Mouse (Mus musculus): ENCODE measurements around the gene Hoxa6. TPM values are rescaled to one million over a fixed set of nuclear protein-coding genes. Genes with fewer than 3 reads are reported as not detected.

Hoxa6 gene
- polyA plus RNA-seq, 1 experiment = not detected

GRCm38 (mm10) chr6:52204050-52204752, 4.3 kb downstream of the Hoxa6 start, which contains the start of gene Hoxa5:
Gene Hoxa5, minus strand, starts transcription at chr6:52204587.
- peaks cover 4% of the 10 kb centered on the region for H3K27me3 ChIP-seq (ENCODE audit: control insufficient read depth, insufficient read depth, low read length)
- H3K27ac ChIP-seq (ENCODE audit: insufficient read depth, low read length) = peak within 1 kb of the TSS; percentile 22; the same call in 1 of the 2 replicates
- TF ChIP-seq POLR2A (IDR thresholded peaks at IDR 0.05; ENCODE audit: low read depth, low read length) = no peak
- TF ChIP-seq CTCF (IDR thresholded peaks at IDR 0.05; ENCODE audit: extremely low read depth, insufficient read depth, insufficient read length, insufficient replicate concordance) = 0 out of 2 replicates have a peak, but pooled peaks have one; percentile 7
- H3K36me3 ChIP-seq (ENCODE audit: control insufficient read depth, insufficient read depth, low read length) = no peaks in the 10 kb centered on the region
- 0 out of 2 replicates have a peak, but pooled peaks cover 2% of the 10 kb centered on the region for H3K4me1 ChIP-seq (ENCODE audit: control insufficient read depth, insufficient read depth, insufficient read length)
- peak within 1 kb of the TSS; percentile 38 for H3K4me3 ChIP-seq (ENCODE audit: extremely low read depth, insufficient read depth, insufficient read length)
- WGBS = 80% methylated on average over 65 of the region's 65 CpGs
- DNase-seq (ENCODE audit: low read depth in 1 of 2, low spot score in 2 of 2) = no peak

GRCm38 (mm10) chr6:52203371-52204049, 5.0 kb downstream of the Hoxa6 start:
- no peak for TF ChIP-seq POLR2A (IDR thresholded peaks at IDR 0.05; ENCODE audit: low read depth, low read length)
- TF ChIP-seq CTCF (IDR thresholded peaks at IDR 0.05; ENCODE audit: extremely low read depth, insufficient read depth, insufficient read length, insufficient replicate concordance) = no peak
- Histone ChIP-seq H3K27ac (ENCODE audit: insufficient read depth, low read length) (peak overlapping the region; percentile 22; the same call in 1 of the 2 replicates), H3K4me1 (ENCODE audit: control insufficient read depth, insufficient read depth, insufficient read length) (0 out of 2 replicates have a peak, but pooled peaks cover 2% of the 10 kb centered on the region), H3K27me3 (ENCODE audit: control insufficient read depth, insufficient read depth, low read length) (peaks cover 3% of the 10 kb centered on the region), H3K4me3 (ENCODE audit: extremely low read depth, insufficient read depth, insufficient read length) (peak overlapping the region; percentile 38; the same call in 1 of the 2 replicates), H3K36me3 (ENCODE audit: control insufficient read depth, insufficient read depth, low read length) (no peaks in the 10 kb centered on the region)
- DNase-seq (ENCODE audit: low read depth in 1 of 2, low spot score in 2 of 2) = no peak
- WGBS = 80% methylated on average over 46 of the region's 46 CpGs

- whole genome bisulfite sequencing = 87% methylated on average over 10 of the region's 10 CpGs
- H3K4me3 ChIP-seq (ENCODE audit: extremely low read depth, insufficient read depth, insufficient read length) = peak overlapping the region; percentile 8
- H3K4me1 ChIP-seq (ENCODE audit: control insufficient read depth, insufficient read depth, insufficient read length) = 0 out of 2 replicates have a peak, but pooled peaks cover 2% of the 10 kb centered on the region
- H3K27ac ChIP-seq (ENCODE audit: insufficient read depth, low read length) = no peak overlapping the region
- TF ChIP-seq CTCF (IDR thresholded peaks at IDR 0.05; ENCODE audit: extremely low read depth, insufficient read depth, insufficient read length, insufficient replicate concordance) (no peak), POLR2A (IDR thresholded peaks at IDR 0.05; ENCODE audit: low read depth, low read length) (no peak)
- peaks cover 3% of the 10 kb centered on the region for H3K27me3 ChIP-seq (ENCODE audit: control insufficient read depth, insufficient read depth, low read length)
- no peak for DNase-seq (ENCODE audit: low read depth in 1 of 2, low spot score in 2 of 2)
- H3K36me3 ChIP-seq (ENCODE audit: control insufficient read depth, insufficient read depth, low read length) = no peaks in the 10 kb centered on the region
Measured at GRCm38 (mm10) chr6:52203121-52203370, 5.5 kb downstream of the Hoxa6 start.

GRCm38 (mm10) chr6:52202362-52203120, 6.0 kb downstream of the Hoxa6 start:
- Histone ChIP-seq H3K27ac (ENCODE audit: insufficient read depth, low read length) (no peak overlapping the region; the same call in 1 of the 2 replicates), H3K4me1 (ENCODE audit: control insufficient read depth, insufficient read depth, insufficient read length) (0 out of 2 replicates have a peak, but pooled peaks cover 2% of the 10 kb centered on the region), H3K4me3 (ENCODE audit: extremely low read depth, insufficient read depth, insufficient read length) (peak overlapping the region; percentile 8), H3K27me3 (ENCODE audit: control insufficient read depth, insufficient read depth, low read length) (peaks cover 3% of the 10 kb centered on the region), H3K36me3 (ENCODE audit: control insufficient read depth, insufficient read depth, low read length) (no peaks in the 10 kb centered on the region)
- TF ChIP-seq CTCF (IDR thresholded peaks at IDR 0.05; ENCODE audit: extremely low read depth, insufficient read depth, insufficient read length, insufficient replicate concordance) (no peak), POLR2A (IDR thresholded peaks at IDR 0.05; ENCODE audit: low read depth, low read length) (no peak)
- WGBS = 87% methylated on average over 22 of the region's 22 CpGs
- DNase-seq (ENCODE audit: low read depth in 1 of 2, low spot score in 2 of 2) = no peak

- TF ChIP-seq CTCF (IDR thresholded peaks at IDR 0.05; ENCODE audit: extremely low read depth, insufficient read depth, insufficient read length, insufficient replicate concordance) (no peak), POLR2A (IDR thresholded peaks at IDR 0.05; ENCODE audit: low read depth, low read length) (no peak)
- H3K4me3 ChIP-seq (ENCODE audit: extremely low read depth, insufficient read depth, insufficient read length) = no peak overlapping the region
- H3K27me3 ChIP-seq (ENCODE audit: control insufficient read depth, insufficient read depth, low read length) = peaks cover 1% of the 10 kb centered on the region; the same call in 1 of the 2 replicates
- 90% methylated on average over 1 of the region's 1 CpGs for WGBS
- H3K27ac ChIP-seq (ENCODE audit: insufficient read depth, low read length) = no peak overlapping the region
- no peaks in the 10 kb centered on the region for H3K36me3 ChIP-seq (ENCODE audit: control insufficient read depth, insufficient read depth, low read length)
- 0 out of 2 replicates have a peak, but pooled peaks cover 2% of the 10 kb centered on the region for H3K4me1 ChIP-seq (ENCODE audit: control insufficient read depth, insufficient read depth, insufficient read length)
- no peak for DNase-seq (ENCODE audit: low read depth in 1 of 2, low spot score in 2 of 2)
Measured at GRCm38 (mm10) chr6:52201269-52201668, 7.3 kb downstream of the Hoxa6 start.

GRCm38 (mm10) chr6:52200751-52201250, 7.7 kb downstream of the Hoxa6 start:
- no peak overlapping the region for H3K27ac ChIP-seq (ENCODE audit: insufficient read depth, low read length)
- no peak for TF ChIP-seq CTCF (IDR thresholded peaks at IDR 0.05; ENCODE audit: extremely low read depth, insufficient read depth, insufficient read length, insufficient replicate concordance)
- no peak for TF ChIP-seq POLR2A (IDR thresholded peaks at IDR 0.05; ENCODE audit: low read depth, low read length)
- no peaks in the 10 kb centered on the region for H3K36me3 ChIP-seq (ENCODE audit: control insufficient read depth, insufficient read depth, low read length)
- H3K4me3 ChIP-seq (ENCODE audit: extremely low read depth, insufficient read depth, insufficient read length) = no peak overlapping the region
- H3K27me3 ChIP-seq (ENCODE audit: control insufficient read depth, insufficient read depth, low read length) = peaks cover 1% of the 10 kb centered on the region; the same call in 1 of the 2 replicates
- WGBS = 92% methylated on average over 10 of the region's 10 CpGs
- H3K4me1 ChIP-seq (ENCODE audit: control insufficient read depth, insufficient read depth, insufficient read length) = 0 out of 2 replicates have a peak, but pooled peaks cover 2% of the 10 kb centered on the region
- DNase-seq (ENCODE audit: low read depth in 1 of 2, low spot score in 2 of 2) = no peak

Measured in spleen, adult 2 months (tissue).